Mouse (Mus musculus) ES-E14 (cell line): Measurements from ENCODE around the gene Tead1. TPM values are rescaled to one million over a fixed set of nuclear protein-coding genes. Genes with fewer than 3 reads are reported as not detected.

Experiments
- DNase-seq: peaks from one replicate; pipeline ENCODE4 v3.0.0-alpha.2; 2013; ENCODE audit warnings: low read depth, low spot score
- H3K27ac ChIP-seq: 2 replicates; pipeline ENCODE4 v1.5.1; 2012; ENCODE audit warnings: low read depth, mild to moderate bottlenecking, low read length, moderate library complexity, mixed read lengths; ENCODE audit not compliant: poor library complexity, insufficient read depth, severe bottlenecking
- H3K36me3 ChIP-seq: 2 replicates; pipeline ENCODE4 v1.6.1; 2012; ENCODE audit warnings: mild to moderate bottlenecking, low read length, moderate library complexity, mixed read lengths; ENCODE audit not compliant: control insufficient read depth, poor library complexity, insufficient read depth, severe bottlenecking
- H3K4me1 ChIP-seq, 2 experiments: fragments of 150-350 bp in 1 of 2; sonication (generic) in 1 of 2; 2 replicates each; pipeline ENCODE4 v1.6.1; 2012; ENCODE audit warnings: low read length in 2 of 2, mild to moderate bottlenecking in 1 of 2, mixed read lengths in 1 of 2; ENCODE audit not compliant: control insufficient read depth in 2 of 2, insufficient read depth in 2 of 2, poor library complexity in 1 of 2
- H3K4me3 ChIP-seq, 2 experiments: fragments of 150-350 bp in 1 of 2; sonication (generic) in 1 of 2; 2 replicates each; pipeline ENCODE4 v1.5.1; 2012; ENCODE audit warnings: low read length in 2 of 2, low read depth in 1 of 2, mild to moderate bottlenecking in 1 of 2, mixed read lengths in 1 of 2; ENCODE audit not compliant: insufficient read depth in 1 of 2, poor library complexity in 1 of 2, severe bottlenecking in 1 of 2
- H3K9ac ChIP-seq: 2 replicates; pipeline ENCODE4 v1.6.1; 2012; ENCODE audit warnings: low read depth, mild to moderate bottlenecking, low read length, mixed read lengths; ENCODE audit not compliant: poor library complexity, insufficient read depth, severe bottlenecking
- H3K9me3 ChIP-seq: fragments of 150-350 bp; sonication (generic); 2 replicates; pipeline ENCODE4 v1.6.1; 2012; ENCODE audit warnings: low read depth, mild to moderate bottlenecking, low read length; ENCODE audit not compliant: control insufficient read depth, insufficient read depth
- CHD2 ChIP-seq: IDR thresholded peaks from 2 replicates; pipeline ENCODE4 v1.6.1; 2014; ENCODE audit warnings: mild to moderate bottlenecking, low read depth, low read length, inconsistent platforms
- HCFC1 ChIP-seq: IDR thresholded peaks from 2 replicates; pipeline ENCODE4 v1.6.1; 2012; ENCODE audit warnings: low read length, inconsistent platforms, borderline replicate concordance; ENCODE audit not compliant: insufficient read depth
- MAFK ChIP-seq: IDR thresholded peaks from 2 replicates; pipeline ENCODE4 v1.6.1; 2014; ENCODE audit warnings: mild to moderate bottlenecking, low read depth, low read length, inconsistent platforms; ENCODE audit not compliant: insufficient read depth
- ZC3H11A ChIP-seq: IDR thresholded peaks from 2 replicates; pipeline ENCODE4 v1.6.1; 2012; ENCODE audit warnings: low read depth, mild to moderate bottlenecking, inconsistent platforms, low read length, borderline replicate concordance
- ZNF384 ChIP-seq: IDR thresholded peaks from 2 replicates; pipeline ENCODE4 v1.6.1; 2012; ENCODE audit warnings: low read depth, low read length, inconsistent platforms
- in situ Hi-C, 2 experiments: fragments of 600-800 bp; cut with MboI; formaldehyde crosslinking; loops; one replicate each; pipeline ENCODE4 v1.15.1; 2025; ENCODE audit warnings: low sequenced_read_pairs in 2 of 2, inconsistent platforms in 1 of 2; ENCODE audit not compliant: unreplicated experiment in 2 of 2
- total RNA-seq: library from RNA; depleted of rRNA; stranded (reverse); fragments of 300-350 nt; gene quantifications from 2 replicates; pipeline ENCODE4 v1.2.3, GENCODE M21; 2012

Tead1 gene
- total RNA-seq, 1 experiment, result 90.5 TPM

DNA sequence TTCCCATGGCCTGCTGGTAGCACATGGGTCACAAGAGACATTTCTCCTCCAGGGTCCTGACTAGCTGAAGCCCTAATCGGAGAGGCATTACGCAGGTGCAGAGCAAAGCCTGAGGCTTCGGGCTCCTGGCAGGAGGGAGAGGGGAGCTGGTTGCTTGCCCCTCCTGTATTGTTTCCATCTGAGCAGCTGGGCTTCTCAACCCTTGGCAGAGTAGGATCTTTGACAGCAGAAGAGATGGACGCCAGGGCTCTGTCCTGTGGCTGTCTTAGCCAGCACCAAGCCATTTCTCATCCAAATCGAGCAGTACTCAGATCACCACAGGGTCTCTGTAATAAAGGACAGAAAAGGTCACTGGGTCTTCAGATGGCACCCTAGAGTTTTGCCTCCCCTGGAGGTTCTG is 97.6 kb downstream of the Tead1 start:
- in situ Hi-C loops, result no loop called here
- TF ChIP-seq CHD2, result no peak
- TF ChIP-seq HCFC1, result no peak
- TF ChIP-seq ZNF384, result no peak
- TF ChIP-seq MAFK, result no peak
- no peak overlapping the region for H3K27ac ChIP-seq

GRCm38 (mm10) chr7:112779636-112780035 is 100.5 kb downstream of the Tead1 start:
- Histone ChIP-seq H3K9me3 (no peaks in the 10 kb centered on the region), H3K4me1 (peaks cover 2 to 28% of the 10 kb centered on the region in 2 experiments; a peak in 3 of 4 replicates), H3K36me3 (no peaks in the 10 kb centered on the region), H3K4me3 (no peak overlapping the region), H3K9ac (no peak overlapping the region), H3K27ac (no peak overlapping the region)
- no peak for DNase-seq
- no peak for TF ChIP-seq CHD2
- TF ChIP-seq ZC3H11A, result no peak
- TF ChIP-seq MAFK, result no peak
- TF ChIP-seq HCFC1, result no peak
- no peak for TF ChIP-seq ZNF384
- in situ Hi-C loops, result no loop called here

More for the DNA sequence above, 97.6 kb downstream of the Tead1 start:
- no peak for DNase-seq
- no peaks in the 10 kb centered on the region; the same call in 1 of the 2 replicates for H3K36me3 ChIP-seq
- H3K4me1 ChIP-seq, result peaks cover 2 to 25% of the 10 kb centered on the region in 2 experiments; a peak in 3 of 4 replicates
- H3K4me3 ChIP-seq, result no peak overlapping the region
- H3K9me3 ChIP-seq, result no peaks in the 10 kb centered on the region
- no peak overlapping the region for H3K9ac ChIP-seq

DNA sequence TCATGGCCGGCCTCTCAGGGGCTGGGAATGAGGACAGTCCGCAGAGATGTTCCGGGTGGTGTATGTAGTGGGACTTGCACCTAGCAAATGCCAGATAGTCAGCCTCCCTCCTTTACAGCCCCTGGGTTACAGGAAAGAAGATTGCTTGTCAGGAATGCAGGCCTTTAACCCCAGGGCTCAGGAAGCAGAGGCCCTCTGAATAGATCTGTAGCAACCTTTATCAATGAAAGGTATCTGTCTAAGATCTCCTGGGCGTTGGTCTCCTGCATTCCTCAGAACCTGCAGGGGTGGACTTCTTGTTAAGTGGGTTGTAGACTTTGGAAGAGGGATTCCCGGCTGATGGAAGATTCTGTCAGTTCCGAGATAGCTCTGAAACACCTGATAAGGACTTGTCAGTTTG is 101.8 kb downstream of the Tead1 start:
- H3K4me3 ChIP-seq, result no peak overlapping the region
- in situ Hi-C loops, result no loop called here
- H3K36me3 ChIP-seq, result no peaks in the 10 kb centered on the region
- DNase-seq, result peak; percentile 40
- H3K4me1 ChIP-seq, result peaks cover 2 to 24% of the 10 kb centered on the region in 2 experiments; a peak in 3 of 4 replicates
- no peak overlapping the region for H3K9ac ChIP-seq
- no peaks in the 10 kb centered on the region for H3K9me3 ChIP-seq
- TF ChIP-seq CHD2 (no peak), ZNF384 (no peak), MAFK (no peak), HCFC1 (no peak), ZC3H11A (no peak)
- 0 out of 2 replicates have a peak overlapping the region, but pooled peaks have one; percentile 22 for H3K27ac ChIP-seq

DNA sequence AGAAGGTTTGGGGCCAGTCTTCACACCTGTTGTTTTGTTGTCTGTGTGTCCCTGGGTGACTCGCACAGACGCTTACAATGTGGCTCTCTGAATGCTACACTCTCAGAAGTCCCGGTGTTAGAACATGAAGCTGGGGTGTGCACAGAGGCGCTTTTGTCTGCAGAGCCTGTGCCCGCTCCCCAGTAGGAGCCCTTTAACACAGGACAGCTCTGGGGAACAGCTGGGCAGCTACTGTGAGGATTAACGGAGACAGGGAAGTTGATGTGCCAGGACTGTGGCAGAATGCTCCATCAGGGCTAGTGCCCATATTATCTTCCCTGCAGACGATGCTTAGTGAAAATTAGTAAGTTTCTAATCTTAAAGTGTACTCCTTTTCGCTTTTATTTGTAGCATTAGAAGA is 102.9 kb downstream of the Tead1 start:
- peaks cover 2 to 28% of the 10 kb centered on the region in 2 experiments; a peak in 3 of 4 replicates for H3K4me1 ChIP-seq
- in situ Hi-C loops, result no loop called here

DNA sequence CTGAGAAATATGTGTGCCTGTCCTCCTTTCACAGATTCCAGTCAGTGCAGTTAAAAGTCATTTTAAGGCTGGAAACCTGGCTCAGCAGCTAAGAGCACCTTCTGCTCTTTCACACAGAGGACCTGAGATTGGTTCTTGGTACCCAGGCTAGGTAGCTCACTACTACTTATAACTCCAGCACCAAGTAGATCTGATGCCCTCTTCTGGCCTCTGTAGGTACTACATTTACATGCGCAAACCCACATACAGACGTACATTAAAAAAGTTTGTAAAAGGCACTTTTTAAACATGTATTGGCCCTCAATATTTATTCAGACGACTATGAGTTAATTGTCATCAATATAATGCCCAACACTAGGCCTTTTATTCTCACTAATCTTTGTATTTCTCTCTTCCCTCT is 105.2 kb downstream of the Tead1 start:
- Histone ChIP-seq H3K4me3 (no peak overlapping the region), H3K9me3 (no peaks in the 10 kb centered on the region), H3K36me3 (no peaks in the 10 kb centered on the region), H3K4me1 (peaks cover 2 to 40% of the 10 kb centered on the region in 2 experiments; a peak in 3 of 4 replicates), H3K27ac (no peak overlapping the region), H3K9ac (no peak overlapping the region)
- in situ Hi-C loops, result no loop called here
- peak; percentile 44 for DNase-seq
- no peak for TF ChIP-seq HCFC1
- TF ChIP-seq ZC3H11A, result peak; percentile 63; the same call in 1 of the 2 replicates

More for the DNA sequence above, 102.9 kb downstream of the Tead1 start:
- no peak overlapping the region for H3K9ac ChIP-seq
- H3K4me3 ChIP-seq, result no peak overlapping the region
- DNase-seq, result no peak
- H3K36me3 ChIP-seq, result no peaks in the 10 kb centered on the region
- no peak overlapping the region for H3K27ac ChIP-seq
- no peak for TF ChIP-seq CHD2
- no peak for TF ChIP-seq ZC3H11A
- no peak for TF ChIP-seq MAFK
- no peak for TF ChIP-seq ZNF384
- no peak for TF ChIP-seq HCFC1
- no peaks in the 10 kb centered on the region for H3K9me3 ChIP-seq
